Mouse (Mus musculus) liver, embryonic 15.5 days (tissue): ENCODE measurements around the gene Anapc5. TPM values are rescaled to one million over a fixed set of nuclear protein-coding genes. Genes with fewer than 3 reads are reported as not detected.

Experiments
- ATAC-seq: fragments of 200-750 bp; cut with Nextera tagmentation; 2 replicates; pipeline ENCODE4 v1.8.0; 2017; ENCODE audit warnings: moderate number of reproducible peaks, mild to moderate bottlenecking, moderate library complexity; ENCODE audit not compliant: insufficient read depth
- H3K27ac ChIP-seq: fragments of 300-500 bp; sonication (generic); replicated peaks from 2 replicates; pipeline ENCODE4 v1.5.1; 2015; ENCODE audit warnings: mild to moderate bottlenecking, inconsistent platforms
- H3K27me3 ChIP-seq: fragments of 300-500 bp; sonication (generic); 2 replicates; pipeline ENCODE4 v1.6.1; 2015; ENCODE audit warnings: mild to moderate bottlenecking, inconsistent platforms
- H3K36me3 ChIP-seq: fragments of 300-500 bp; sonication (generic); replicated peaks from 2 replicates; pipeline ENCODE4 v1.6.1; 2015; ENCODE audit warnings: moderate library complexity, mild to moderate bottlenecking, inconsistent platforms
- H3K4me1 ChIP-seq: fragments of 300-500 bp; sonication (generic); replicated peaks from 2 replicates; pipeline ENCODE4 v1.6.1; 2015; ENCODE audit warnings: inconsistent platforms
- H3K4me2 ChIP-seq: fragments of 300-500 bp; sonication (generic); 2 replicates; pipeline ENCODE4 v1.6.1; 2015; ENCODE audit warnings: moderate library complexity, mild to moderate bottlenecking, inconsistent platforms
- H3K4me3 ChIP-seq: fragments of 300-500 bp; sonication (generic); replicated peaks from 2 replicates; pipeline ENCODE4 v1.5.1; 2015; ENCODE audit warnings: mild to moderate bottlenecking, inconsistent platforms
- H3K9ac ChIP-seq: fragments of 300-500 bp; sonication (generic); 2 replicates; pipeline ENCODE4 v1.6.1; 2015; ENCODE audit warnings: moderate library complexity, mild to moderate bottlenecking, inconsistent platforms
- H3K9me3 ChIP-seq: fragments of 300-500 bp; sonication (generic); replicated peaks from 2 replicates; pipeline ENCODE4 v1.6.1; 2016; ENCODE audit warnings: inconsistent platforms
- WGBS: fragments of 180-500 bp; shearing (Covaris S2); methylation state at CpG from one replicate; pipeline ENCODE4 v1.1.7; 2015; ENCODE audit warnings: mixed read lengths; ENCODE audit not compliant: insufficient replicate concordance; 5-methylcytosine and 5-hydroxymethylcytosine counted together
- polyA plus RNA-seq: library from polyadenylated mRNA; unstranded; fragments of >200 nt; fragmentation: Nextera tagmentation; extraction: Ambion mirVana; gene quantifications from 2 replicates; pipeline ENCODE4 v1.2.1, GENCODE M21; 2015

Anapc5 gene
- polyA plus RNA-seq = 220 and 221 TPM in 2 replicates

DNA sequence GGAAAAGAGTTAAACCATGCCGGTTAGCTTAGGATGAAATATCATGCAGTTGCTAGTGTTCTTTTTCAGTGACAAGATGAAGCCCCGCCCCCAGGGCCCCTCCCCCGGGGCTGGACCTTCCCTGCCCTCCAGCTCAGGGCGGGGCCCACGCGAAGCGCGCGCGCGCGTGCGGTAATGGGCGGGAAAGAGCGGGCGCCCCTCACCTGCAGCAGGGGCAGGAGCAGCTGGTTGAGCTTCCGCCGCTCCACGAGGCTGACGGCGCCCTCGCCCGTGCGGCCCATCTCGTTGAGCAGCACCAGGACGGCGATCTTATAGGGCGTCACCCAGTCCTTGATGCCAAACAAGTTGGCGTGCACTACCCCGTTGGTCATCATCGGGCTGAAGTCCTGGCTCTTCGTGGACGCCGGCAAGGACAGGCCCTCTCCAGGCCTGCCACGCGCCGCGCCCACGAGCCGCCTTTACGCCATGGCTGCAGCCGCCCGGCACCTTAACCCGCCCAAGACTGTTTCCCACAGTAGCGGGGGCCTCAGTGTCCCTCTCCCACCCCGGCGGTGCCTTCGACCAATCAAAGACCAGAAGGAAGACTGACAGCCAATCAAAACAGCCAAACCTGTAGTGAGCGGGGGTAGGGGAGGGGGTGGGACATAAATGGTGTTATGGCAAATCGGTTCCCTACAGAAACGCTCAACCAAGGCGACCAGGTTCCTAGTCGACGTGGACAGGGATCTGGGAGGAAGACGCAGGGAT lies at the start of gene Anapc5:
Gene Anapc5, minus strand, starts transcription at position 563 of the 747 bp plus-strand sequence.
- H3K36me3 ChIP-seq = peaks cover 33% of the 10 kb centered on the region

GRCm38 (mm10) chr5:122863053-122863452 lies 41.9 kb upstream of the Anapc5 start:
- ATAC-seq = no peak
- peaks cover 6% of the 10 kb centered on the region; the same call in 1 of the 2 replicates for H3K4me1 ChIP-seq
- 65% methylated on average over 2 of the region's 2 CpGs for WGBS
- H3K36me3 ChIP-seq = peaks cover 60% of the 10 kb centered on the region
- H3K27me3 ChIP-seq = no peaks in the 10 kb centered on the region
- no peak overlapping the region for H3K4me2 ChIP-seq
- H3K9me3 ChIP-seq = no peaks in the 10 kb centered on the region
- H3K9ac ChIP-seq = no peak overlapping the region
- no peak overlapping the region for H3K4me3 ChIP-seq
- no peak overlapping the region for H3K27ac ChIP-seq

More for the DNA sequence above, at the start of gene Anapc5:
- Histone ChIP-seq H3K9me3 (no peaks in the 10 kb centered on the region), H3K4me2 (peak within 1 kb of the TSS; percentile 86), H3K4me1 (peaks cover 37% of the 10 kb centered on the region), H3K4me3 (peak within 1 kb of the TSS; percentile 93), H3K27ac (peak within 1 kb of the TSS; percentile 98), H3K9ac (peak within 1 kb of the TSS; percentile 87), H3K27me3 (no peaks in the 10 kb centered on the region)
- ATAC-seq = peak; percentile 99
- WGBS = under 1% methylated on average over 55 of the region's 55 CpGs

DNA sequence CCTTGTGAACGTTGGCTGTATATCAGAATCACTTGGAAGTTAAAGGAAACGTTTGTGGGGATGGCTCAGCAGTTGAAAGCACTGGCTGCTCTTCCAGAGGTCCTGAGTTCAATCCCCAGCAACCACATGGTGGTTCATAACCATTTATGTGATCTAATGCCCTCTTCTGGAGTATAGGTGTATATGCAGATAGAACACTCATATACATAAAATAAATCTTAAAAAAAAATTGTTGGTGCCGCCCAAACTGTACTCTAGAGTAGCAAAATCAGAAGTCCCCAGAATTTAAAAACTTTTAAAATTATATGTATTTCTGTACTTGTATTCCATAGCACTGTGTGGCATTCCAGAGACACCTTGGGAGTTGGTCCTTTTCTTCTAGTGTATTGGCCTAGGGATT lies 34.7 kb upstream of the Anapc5 start:
- peaks cover 23% of the 10 kb centered on the region for H3K4me1 ChIP-seq
- no peaks in the 10 kb centered on the region for H3K9me3 ChIP-seq
- H3K36me3 ChIP-seq = no peaks in the 10 kb centered on the region
- no peak overlapping the region for H3K27ac ChIP-seq
- no peak overlapping the region for H3K4me2 ChIP-seq
- H3K4me3 ChIP-seq = no peak overlapping the region
- 54% methylated on average over 3 of the region's 3 CpGs for WGBS
- ATAC-seq = no peak
- H3K27me3 ChIP-seq = no peaks in the 10 kb centered on the region
- H3K9ac ChIP-seq = no peak overlapping the region

GRCm38 (mm10) chr5:122852611-122853010 lies 31.5 kb upstream of the Anapc5 start:
- no peaks in the 10 kb centered on the region for H3K27me3 ChIP-seq
- no peak for ATAC-seq
- H3K36me3 ChIP-seq = no peaks in the 10 kb centered on the region
- H3K27ac ChIP-seq = no peak overlapping the region
- no peak overlapping the region for H3K4me2 ChIP-seq
- H3K4me1 ChIP-seq = peaks cover 36% of the 10 kb centered on the region
- 71% methylated on average over 2 of the region's 2 CpGs for WGBS
- no peaks in the 10 kb centered on the region for H3K9me3 ChIP-seq
- H3K9ac ChIP-seq = no peak overlapping the region
- H3K4me3 ChIP-seq = no peak overlapping the region

DNA sequence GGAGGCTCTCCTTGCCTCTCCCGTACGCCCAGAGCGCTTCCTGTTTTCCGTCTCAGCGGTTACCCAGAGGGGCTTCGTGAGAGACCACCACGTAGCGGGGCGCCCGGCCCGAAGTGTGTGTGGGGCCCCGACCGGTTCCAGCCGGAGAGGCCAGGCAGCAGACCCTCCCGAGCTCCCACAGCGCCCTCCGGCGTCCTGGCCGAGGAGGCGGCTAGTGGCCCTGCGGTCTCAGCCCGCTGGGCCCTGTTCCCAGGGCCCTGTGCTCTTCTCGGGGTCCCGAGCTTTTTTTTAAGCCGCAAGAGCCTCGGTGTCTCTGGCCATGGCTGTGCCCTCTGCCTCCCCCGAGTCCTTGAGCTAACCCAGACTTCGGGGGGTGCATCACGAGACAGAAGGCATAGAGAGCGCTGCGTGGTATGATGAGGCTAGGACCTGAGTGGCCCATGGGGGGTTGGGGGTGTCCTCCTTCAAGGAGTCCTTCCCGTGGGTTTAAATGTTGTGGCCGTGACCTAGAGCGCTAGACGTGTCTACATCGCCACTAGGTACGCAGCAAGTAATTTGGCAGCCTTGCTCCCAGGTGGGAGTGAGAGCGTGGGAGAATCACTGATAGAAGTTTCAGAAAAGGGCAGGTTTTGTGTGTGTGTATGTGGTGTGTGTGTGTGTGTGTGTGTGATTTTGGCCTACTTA lies 29.3 kb upstream of the Anapc5 start:
- H3K4me2 ChIP-seq = peak overlapping the region; percentile 94
- no peaks in the 10 kb centered on the region for H3K36me3 ChIP-seq
- WGBS = under 1% methylated on average over 38 of the region's 38 CpGs
- peak; percentile 73 for ATAC-seq
- peaks cover 36% of the 10 kb centered on the region for H3K4me1 ChIP-seq
- no peaks in the 10 kb centered on the region for H3K27me3 ChIP-seq
- peak overlapping the region; percentile 78 for H3K4me3 ChIP-seq
- H3K27ac ChIP-seq = peak overlapping the region; percentile 91
- no peaks in the 10 kb centered on the region for H3K9me3 ChIP-seq
- H3K9ac ChIP-seq = peak overlapping the region; percentile 89

DNA sequence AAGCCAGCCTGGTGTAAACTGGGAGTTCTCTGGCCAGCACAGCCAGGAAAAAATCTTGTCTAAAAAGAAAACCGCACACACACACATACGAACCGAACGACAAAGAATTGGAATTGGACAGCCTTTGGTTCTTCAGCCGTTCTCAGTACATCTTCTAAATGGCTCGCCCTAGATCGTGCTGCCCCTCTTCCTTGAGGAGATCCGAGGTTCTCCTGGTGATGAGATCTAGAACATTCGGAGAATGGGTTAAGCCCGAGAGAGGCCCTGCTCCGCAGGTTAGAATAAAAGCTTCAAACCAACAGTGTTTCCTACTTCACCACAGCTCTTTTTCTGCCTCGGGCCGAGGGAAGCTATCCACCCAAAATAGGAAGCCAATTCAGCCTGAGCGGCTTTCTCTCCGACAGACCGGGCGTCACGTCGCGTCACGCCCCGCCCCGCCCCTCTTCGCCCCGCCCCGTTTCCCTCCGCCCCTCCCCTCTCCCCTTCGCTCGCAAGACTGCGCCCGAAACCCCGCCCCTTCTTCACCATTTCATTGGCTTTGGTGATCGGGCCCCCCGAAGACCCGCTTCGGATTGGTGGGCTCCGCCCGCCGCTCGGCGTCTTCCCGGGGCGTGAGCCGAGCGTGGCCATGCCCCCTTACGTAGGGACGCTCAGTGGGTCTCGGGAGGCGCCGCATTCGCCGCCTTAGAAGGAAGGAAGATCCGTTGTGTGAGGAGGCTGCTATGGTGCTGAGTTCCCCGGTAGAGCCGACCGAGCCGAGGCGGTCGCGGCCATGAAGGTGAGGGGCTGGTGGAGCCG lies 28.6 kb upstream of the Anapc5 start, which contains the start of gene Rnf34:
Gene Rnf34, plus strand, starts transcription at position 528 of the 798 bp plus-strand sequence.
- ATAC-seq = peak; percentile 100

GRCm38 (mm10) chr5:122843799-122844198 lies 22.7 kb upstream of the Anapc5 start:
- 58% methylated on average over 5 of the region's 5 CpGs for WGBS

More for the DNA sequence above, 28.6 kb upstream of the Anapc5 start, which contains the start of gene Rnf34:
- Histone ChIP-seq H3K9ac (peak within 1 kb of the TSS; percentile 89), H3K27ac (peak within 1 kb of the TSS; percentile 91), H3K4me1 (peaks cover 36% of the 10 kb centered on the region), H3K4me3 (peak within 1 kb of the TSS; percentile 78), H3K9me3 (no peaks in the 10 kb centered on the region), H3K4me2 (peak within 1 kb of the TSS; percentile 94), H3K36me3 (no peaks in the 10 kb centered on the region), H3K27me3 (no peaks in the 10 kb centered on the region)
- WGBS = under 1% methylated on average over 60 of the region's 61 CpGs

DNA sequence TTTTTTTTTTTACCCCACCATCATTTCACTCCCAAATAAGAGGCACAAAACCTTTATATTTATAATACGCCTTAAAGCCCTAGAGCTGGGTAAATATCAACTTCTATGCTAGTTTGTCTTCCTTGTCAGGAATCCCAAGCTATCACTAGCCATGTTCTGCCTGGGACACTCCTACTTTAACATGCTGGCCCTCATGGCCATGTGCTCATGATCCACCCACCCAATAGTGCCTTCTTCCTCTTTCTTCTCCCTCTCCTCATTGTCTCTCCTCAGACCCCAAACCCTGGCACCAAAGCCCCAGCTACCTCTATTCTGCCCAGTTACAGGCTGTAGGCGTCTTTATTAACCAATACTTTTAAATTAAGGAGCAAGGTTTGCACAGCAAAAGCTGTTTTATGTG lies 20.0 kb upstream of the Anapc5 start:
- no peak for ATAC-seq
- no peak overlapping the region for H3K4me3 ChIP-seq
- 62% methylated on average over 2 of the region's 2 CpGs for WGBS
- no peaks in the 10 kb centered on the region for H3K27me3 ChIP-seq
- no peak overlapping the region for H3K4me2 ChIP-seq
- H3K27ac ChIP-seq = no peak overlapping the region
- no peaks in the 10 kb centered on the region for H3K36me3 ChIP-seq
- no peaks in the 10 kb centered on the region for H3K9me3 ChIP-seq
- H3K4me1 ChIP-seq = no peaks in the 10 kb centered on the region
- H3K9ac ChIP-seq = no peak overlapping the region

More at GRCm38 (mm10) chr5:122843799-122844198, 22.7 kb upstream of the Anapc5 start:
- Histone ChIP-seq H3K4me1 (peaks cover 5% of the 10 kb centered on the region; the same call in 1 of the 2 replicates), H3K36me3 (no peaks in the 10 kb centered on the region), H3K4me3 (no peak overlapping the region), H3K9me3 (no peaks in the 10 kb centered on the region), H3K27me3 (no peaks in the 10 kb centered on the region), H3K27ac (no peak overlapping the region), H3K4me2 (no peak overlapping the region), H3K9ac (no peak overlapping the region)
- no peak for ATAC-seq

- Histone ChIP-seq H3K36me3 (no peaks in the 10 kb centered on the region), H3K9me3 (no peaks in the 10 kb centered on the region), H3K4me2 (no peak overlapping the region), H3K4me1 (no peaks in the 10 kb centered on the region), H3K27me3 (no peaks in the 10 kb centered on the region), H3K4me3 (no peak overlapping the region), H3K9ac (no peak overlapping the region), H3K27ac (no peak overlapping the region)
- no peak for ATAC-seq
- 67% methylated on average over 10 of the region's 10 CpGs for WGBS
Observed at GRCm38 (mm10) chr5:122832996-122833395, 11.9 kb upstream of the Anapc5 start.

DNA sequence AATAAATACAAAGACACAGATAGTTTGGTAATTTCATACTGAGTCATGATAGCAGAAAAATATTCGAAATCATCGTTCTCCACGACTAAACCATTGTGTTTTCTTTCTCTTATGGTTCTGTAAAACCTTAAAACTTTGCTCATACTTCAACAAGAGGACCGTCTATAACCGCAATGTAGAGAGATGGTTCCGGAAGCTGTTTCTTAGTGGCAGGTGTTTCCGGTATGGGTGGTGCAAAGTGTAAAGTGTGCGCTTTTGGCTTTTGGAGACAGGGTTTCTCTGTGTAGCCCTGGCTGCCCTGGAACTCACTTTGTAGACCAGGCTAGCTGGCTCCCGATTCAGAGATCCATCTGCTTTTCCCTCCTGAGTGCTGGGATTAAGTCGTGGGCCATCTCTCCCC lies 11.4 kb upstream of the Anapc5 start:
- H3K4me3 ChIP-seq = no peak overlapping the region
- ATAC-seq = no peak
- no peak overlapping the region for H3K4me2 ChIP-seq
- H3K9ac ChIP-seq = no peak overlapping the region
- no peaks in the 10 kb centered on the region for H3K36me3 ChIP-seq
- no peaks in the 10 kb centered on the region for H3K9me3 ChIP-seq
- no peak overlapping the region for H3K27ac ChIP-seq
- 73% methylated on average over 10 of the region's 10 CpGs for WGBS
- no peaks in the 10 kb centered on the region for H3K27me3 ChIP-seq
- no peaks in the 10 kb centered on the region for H3K4me1 ChIP-seq

DNA sequence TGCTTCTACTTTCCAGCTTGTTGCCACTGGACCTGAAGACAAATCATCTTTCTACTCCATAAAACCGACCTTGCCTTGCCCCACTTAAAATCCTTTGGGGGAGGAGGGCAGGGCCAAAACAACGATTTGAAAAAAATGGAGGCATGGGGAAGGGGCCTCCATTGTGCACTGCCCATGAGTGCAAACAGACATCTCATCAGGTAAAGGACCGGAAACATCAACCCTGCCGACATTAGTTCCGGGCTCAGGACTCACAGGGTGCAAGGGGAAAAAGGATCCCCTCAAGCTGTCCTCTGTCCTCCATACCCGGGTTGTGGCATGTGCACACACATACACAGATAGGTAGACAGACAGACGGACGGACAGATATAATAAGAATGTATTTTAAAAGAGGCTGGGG lies 4.0 kb upstream of the Anapc5 start:
- no peak overlapping the region for H3K4me2 ChIP-seq
- H3K9ac ChIP-seq = no peak overlapping the region
- no peak overlapping the region for H3K4me3 ChIP-seq
- ATAC-seq = no peak
- H3K9me3 ChIP-seq = no peaks in the 10 kb centered on the region
- H3K27ac ChIP-seq = no peak overlapping the region
- no peaks in the 10 kb centered on the region for H3K27me3 ChIP-seq
- WGBS = 76% methylated on average over 8 of the region's 8 CpGs
- no peaks in the 10 kb centered on the region for H3K36me3 ChIP-seq
- peaks cover 27% of the 10 kb centered on the region for H3K4me1 ChIP-seq
